Mouse (Mus musculus) frontal cortex, postnatal 14 days (tissue): ENCODE measurements around the gene Bend5.

Experiments used
- DNase-seq, 2 experiments: peaks; one replicate each; pipeline ENCODE4 v3.0.0; 2022; ENCODE audit warnings: low spot score in 2 of 2

Gene Bend5

DNA sequence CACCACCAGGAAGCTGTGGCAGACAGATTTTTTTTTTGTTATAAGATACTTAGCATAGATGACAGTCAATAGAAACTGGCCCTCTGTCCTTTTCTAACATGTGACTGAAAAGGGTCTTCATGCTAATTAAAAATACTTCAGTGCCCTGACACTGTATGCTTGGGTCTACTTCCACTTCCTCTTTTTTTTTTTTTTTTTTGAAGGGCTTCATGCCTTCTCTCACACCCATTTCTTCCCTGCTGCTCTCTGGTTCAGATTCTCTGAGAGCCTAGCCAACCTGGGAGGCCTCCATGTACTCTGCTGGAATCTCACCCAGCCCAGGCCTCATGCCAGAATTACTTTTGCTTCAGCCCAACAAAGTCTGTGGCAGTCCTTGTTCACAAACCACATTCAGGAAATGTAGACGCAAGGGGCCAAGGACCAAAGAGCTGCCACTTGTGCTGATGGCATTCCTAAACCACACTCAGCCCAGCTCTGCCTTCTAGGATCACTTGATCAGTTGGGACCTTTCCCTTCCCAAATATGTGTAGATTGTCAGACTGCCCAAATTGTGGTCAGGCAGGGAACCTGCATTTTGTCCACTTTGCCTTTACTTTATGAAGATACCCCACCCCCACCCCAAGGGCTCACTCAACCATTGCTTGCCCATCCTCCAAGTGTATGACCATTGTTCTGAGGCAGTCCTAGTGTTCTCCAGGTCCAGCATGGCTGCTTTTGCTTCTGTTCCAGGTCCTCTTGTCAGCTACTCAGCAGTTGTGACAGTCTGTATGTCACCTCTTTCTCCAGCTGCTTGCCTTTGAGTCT is 27.8 kb downstream of the Bend5 start:
- no peak for DNase-seq

DNA sequence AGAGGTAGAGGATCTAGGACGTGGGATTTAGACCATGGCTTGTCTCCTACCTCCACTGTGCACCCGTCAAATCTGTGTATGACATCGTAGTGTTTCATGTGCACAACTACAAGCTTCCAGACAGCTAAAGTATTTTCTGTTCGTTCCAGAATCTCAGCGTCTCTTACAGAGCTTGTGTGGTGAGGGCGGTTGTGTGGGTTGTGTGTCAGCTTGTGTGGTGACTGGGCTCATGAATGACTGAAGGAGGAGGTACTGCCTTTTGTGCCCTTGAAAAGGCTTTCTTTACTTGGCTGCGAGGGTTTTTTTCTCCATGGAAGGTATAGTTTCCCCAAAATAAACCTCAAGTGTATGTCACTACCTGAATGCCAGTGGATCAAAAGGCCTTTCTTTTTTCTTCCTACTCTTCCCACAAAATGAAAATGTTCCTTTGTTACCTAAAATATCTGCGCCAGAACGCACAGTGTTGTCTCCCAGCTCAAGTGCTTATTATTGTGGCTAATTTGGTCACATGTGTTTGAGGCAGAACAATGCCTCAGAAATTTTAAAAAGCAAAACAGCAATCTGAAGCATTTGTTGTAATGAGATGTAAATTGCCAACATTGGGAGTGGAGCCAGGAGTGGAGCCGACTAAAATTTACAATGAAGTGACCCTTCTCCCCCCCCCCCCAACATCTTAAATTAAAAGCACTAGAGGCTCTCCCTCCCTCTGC is 29.3 kb downstream of the Bend5 start:
- no peak for DNase-seq

DNA sequence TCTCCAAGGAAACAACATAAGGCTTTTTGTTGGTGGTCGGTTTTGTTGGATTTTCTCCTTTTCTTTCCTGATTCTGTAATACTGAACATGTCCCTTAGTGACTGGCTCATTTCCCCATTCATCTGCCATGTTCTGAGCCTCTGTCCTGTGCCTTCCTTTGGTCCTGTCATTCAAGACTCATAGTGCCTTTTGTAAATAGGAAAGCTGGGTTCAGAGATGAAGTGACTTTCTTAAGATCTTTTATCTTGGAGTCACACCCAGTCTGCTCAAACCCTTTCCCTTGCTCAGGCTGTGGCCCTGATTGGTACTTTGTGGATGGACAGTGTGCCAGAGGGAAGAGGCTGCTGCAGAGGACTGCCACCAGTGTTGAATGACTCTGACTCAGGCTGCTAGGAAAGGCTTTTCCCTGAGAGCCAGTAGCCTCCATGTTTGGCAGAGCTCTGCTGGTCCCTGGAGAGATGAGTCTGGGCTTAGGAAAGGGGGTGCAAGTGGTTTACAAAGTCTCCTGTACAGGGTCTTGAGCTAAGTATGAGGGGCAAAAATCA is 29.9 kb downstream of the Bend5 start:
- DNase-seq: no peak

DNA sequence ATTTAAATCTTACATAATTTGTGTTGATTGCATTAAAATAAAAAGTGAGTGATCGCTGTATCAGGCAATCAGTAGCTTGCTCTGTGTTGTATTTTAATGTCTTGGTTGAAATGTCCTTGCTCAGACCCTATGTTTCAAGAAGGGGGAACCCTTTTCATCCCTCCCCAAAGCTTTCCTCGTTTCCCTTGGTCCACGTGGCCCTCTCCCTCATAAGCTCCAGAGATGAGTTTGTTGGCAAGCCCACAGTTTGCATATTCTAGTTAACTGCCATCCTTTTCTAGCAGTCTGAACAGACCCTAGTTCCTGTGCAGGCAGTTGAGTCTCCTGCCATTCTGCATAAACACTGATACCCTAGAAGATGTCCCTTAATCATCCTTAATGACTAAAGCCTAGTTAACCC is 33.1 kb downstream of the Bend5 start:
- no peak for DNase-seq

DNA sequence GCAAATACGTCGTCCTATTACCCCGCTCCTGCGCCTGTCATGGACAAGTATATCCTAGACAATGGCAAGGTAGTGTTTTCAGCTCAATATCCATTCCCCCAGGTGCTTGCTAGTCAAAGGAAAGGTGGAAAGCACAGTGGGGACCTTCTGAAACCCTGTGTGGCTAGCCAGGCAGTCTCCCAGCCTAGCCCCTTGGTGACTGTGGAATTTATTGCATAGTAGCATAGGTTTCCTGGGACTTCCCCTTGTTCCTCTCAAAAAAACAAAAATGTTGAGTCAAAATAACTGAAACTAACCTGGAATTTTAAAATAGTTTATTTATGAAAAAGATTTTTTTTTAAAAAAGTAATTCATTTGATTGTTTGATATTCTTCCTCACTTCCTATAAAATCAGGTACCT is 33.8 kb downstream of the Bend5 start:
- DNase-seq: no peak

DNA sequence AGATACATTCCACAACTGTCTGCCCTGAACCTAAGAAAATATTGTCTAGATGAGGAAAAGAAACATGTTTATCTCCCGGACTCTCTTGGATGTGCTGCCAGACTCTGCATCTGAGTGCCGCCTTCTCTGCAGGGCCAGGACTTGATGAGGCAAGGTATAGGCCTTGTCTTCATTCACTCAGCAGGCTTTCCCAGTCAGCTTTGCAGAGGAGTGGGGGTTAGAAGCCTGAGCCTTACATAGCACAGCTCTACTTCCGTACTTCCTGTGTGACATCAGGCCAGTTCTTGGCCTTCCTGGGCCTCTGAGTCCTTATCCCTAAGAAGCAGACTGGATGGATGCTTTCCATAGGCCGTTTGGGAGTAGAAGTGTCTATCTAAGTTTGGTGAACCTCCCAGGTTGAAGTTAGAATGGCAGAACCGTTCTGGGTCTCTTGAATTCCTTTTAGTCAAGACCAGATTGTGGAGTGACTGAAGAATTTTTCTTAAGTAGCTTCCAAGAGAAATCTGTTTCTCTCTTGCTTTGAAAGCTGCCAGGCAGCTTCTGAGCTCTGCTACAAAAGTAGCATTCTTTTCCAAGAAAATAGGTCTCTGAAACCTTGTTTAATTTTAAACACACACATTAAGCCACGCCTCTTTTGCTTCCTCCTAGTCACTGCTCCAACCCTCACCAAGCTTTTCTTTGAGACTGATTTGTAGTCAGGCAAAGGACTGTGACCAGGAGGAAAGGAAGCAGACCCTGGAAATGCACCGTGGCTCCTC is 34.8 kb downstream of the Bend5 start:
- no peak for DNase-seq

DNA sequence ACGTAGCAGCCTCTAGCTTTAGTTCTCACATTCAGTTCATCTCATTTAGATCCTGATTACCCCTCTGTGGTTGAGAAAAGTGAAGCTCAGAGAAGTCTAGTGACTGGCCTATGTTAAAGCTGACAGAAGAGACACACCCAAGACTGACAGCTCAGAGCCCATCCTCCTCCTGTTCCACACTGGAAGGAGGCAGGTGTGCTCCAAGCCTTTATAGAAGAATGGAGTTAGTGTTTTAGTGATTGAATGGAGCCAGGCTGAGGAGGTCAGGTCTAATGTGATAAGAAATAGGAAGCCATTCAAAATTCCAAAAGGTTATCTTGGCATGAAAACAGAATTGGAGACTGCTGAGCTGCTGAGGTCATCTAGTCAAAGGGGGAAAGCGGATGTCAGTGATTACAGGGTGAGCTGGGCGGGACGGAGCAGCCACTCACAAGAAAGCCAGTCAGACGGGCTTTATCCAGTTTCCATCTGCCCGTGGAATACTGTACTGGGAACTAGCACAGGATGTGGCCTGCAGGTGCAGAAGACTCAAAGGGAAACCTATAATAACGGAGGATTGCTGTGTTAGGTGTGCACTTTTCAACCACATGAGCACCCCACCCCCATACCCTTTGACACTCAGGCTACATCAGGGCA is 36.6 kb downstream of the Bend5 start:
- no peak for DNase-seq

DNA sequence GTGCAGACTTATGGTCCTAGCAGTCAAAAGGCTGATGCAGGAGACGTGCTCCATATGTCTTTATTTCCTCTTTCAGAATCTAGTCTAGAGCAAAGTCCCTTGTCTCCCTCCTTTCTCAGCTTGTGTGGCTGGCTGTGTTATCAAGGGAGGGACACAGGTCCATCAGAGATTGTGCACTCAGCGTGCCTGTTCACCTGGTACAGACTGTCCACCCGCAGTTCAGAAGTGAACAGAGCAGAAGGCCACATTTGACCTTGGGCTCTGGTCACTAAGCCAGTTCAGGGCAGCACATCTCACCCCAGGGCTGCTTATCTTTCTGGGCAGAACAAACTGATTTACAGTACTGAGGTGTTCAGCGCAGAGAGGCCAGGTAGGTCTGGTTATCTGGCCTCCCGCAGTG is 37.4 kb downstream of the Bend5 start:
- no peak for DNase-seq

DNA sequence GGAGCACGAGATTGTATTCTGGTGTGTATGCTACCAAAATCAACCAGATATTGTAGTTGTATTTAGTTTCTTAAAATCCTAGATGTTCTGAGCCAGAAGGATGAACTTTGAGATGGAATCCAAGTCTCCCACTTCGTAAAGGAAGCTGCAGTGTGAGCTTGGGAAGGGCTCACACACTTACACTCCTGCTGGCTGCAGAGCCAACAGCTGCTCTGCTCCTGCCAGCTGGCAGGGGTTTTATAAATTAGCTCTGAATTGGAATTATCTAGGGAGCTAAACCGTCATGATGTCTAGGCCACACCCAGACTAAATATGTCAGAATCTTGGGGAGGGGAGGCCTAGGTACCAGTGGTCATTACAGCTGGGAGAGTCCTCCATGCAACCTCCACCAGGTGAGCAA is 38.5 kb downstream of the Bend5 start:
- DNase-seq: no peak

DNA sequence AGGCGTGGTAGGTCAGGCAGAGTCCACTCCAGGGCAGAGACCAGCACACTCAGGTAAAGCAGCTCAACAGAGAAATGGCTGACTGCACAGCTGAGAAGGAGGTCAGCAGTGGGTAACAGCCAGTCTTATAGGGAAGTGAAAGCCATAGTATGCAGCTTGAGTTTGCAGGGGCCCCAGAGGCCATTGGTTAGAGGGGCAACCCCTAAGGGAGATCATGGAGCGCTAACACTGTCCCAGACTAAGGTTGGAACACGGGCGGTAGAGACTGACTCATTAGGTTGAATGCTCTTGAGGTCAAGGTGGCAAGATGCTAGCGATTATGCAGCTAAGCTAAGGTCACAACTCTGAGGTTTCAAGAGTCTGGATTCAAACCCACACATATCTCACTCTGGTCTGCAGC is 40.8 kb downstream of the Bend5 start:
- DNase-seq: no peak

DNA sequence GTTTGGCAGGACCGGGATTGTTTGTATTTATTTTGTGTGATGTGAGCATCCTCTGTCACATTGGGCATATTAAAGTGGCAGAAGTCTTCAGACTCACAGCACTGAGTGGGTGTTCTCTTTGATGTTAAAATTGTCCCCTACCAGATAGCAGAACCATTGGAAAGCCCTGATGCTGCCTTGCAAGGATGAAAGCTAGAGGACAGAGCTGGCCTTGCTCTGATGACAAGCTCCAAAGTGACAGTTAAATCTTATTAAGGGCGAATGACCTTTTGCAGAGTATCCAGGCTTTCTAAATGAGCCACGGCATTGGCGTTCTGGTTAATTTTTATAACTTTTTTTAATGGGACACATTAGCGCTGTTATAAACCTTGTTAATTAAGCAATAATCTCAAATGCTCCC is 42.8 kb downstream of the Bend5 start:
- no peak for DNase-seq

DNA sequence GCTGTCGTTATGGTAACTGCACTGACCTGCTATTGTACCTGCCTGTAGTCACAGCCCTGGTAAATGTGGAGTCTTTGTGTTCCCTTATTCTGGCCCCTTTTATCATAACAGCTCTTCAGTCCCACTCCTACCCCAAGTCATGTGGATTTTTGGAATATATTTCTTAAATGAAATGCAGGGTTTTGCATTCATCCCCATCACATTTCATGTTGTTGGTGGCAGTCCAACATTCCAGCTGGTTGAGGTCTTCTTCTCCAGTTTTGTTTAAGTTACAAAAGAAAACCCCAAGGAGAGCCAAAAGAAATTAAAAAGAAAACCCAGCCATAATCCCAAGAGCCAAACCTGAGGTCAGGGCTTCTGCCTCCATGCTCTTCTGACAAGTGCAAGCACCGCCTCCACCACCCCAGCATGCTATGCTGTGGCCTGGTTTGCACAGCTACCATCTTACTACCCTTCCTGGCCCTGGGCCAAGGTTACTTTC is 52.5 kb downstream of the Bend5 start:
- DNase-seq: no peak

DNA sequence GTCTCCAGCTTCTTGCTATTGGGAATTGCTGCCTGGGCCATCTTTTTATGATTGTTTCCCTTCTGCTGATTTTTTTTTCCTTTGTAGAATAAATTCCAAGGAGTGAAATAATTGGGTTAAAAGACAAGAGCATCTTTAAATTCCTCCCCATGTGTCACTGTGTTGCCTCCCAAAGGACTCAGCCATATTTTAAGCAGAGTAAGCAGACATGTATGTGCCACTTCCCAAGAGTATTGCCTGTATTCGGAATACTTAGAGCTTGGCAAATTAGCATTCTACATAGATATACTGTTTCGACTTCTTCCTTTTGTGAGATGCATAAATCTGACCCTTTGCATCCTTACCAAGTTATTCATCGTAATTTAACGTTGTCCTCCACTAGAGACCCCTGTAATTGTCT is 53.0 kb downstream of the Bend5 start:
- DNase-seq: no peak

DNA sequence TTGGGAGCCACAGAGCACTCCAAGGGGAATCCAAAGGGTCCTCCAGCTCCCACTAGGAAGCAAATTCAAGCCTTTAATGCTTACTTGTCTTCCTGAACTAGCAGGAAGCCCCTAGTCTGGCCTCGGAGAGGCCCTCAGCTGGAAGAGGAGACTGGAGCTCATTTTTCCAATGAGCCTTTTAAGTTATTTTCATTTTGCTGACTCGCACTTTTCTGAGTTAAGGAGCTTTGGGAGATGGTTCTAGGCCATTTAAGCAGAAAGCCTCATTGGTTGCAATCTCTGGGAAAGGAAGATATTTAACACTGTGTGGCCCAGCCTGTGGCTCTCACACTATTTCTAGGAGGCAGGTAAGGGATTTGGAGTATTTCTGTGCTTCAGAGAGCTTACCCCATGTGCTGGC is 55.0 kb downstream of the Bend5 start:
- DNase-seq: no peak

DNA sequence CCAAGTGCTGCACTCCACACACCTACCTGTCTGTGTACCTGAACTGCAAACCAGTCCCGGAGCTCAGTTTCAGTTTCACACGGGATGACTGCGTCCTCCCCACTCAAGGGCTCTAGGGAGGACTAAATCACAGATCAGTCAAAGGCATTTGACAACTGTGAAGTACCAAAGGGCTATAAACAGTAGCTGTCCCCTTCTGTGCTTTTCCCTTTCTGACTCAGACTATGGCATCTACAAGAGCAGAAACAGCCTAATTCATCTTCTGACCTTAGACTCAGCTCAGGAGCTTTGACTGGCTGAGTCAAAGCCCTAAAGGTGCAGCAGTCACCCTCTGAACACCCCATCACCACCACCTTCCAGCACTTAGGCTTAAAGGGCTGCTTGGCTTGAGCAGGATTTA is 56.9 kb downstream of the Bend5 start:
- no peak for DNase-seq

DNA sequence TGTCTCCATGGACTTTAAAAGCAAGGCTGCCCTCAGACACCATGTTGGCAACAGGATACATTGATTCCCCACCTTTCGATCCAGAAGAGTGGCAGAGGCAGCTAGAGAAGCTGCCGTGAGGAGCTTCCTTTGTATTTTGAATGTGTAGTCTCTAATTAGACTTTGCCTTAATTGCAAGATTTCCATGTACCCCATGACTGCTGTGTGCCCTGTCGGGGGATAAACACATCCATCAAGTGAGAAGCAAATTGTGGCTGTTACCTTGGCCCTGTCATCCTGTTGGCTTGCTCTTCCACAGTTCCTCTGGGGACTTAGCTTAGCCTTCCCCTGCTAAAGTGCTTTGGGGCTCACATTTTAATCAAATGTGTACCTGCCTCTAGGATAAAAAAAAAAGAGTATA is 57.7 kb downstream of the Bend5 start:
- no peak for DNase-seq

DNA sequence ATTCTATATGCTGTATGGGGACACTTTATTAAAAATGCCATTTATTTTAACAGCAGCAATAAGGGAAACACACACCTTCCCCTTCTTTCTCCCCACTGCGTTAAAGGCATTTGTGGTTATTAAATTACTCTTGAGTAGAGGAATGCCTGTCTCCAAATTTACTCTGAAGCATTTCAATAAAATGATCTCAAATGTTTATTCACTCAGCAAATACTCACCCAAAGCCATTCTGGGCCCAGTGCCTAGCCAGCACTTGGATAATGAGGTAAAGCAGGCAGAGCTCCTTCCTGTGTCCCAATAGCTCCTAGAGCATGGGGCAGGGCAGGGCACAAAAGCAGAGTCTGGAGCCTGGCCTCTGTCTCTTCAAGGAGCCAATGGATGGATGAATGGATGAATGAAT is 58.2 kb downstream of the Bend5 start:
- no peak for DNase-seq

DNA sequence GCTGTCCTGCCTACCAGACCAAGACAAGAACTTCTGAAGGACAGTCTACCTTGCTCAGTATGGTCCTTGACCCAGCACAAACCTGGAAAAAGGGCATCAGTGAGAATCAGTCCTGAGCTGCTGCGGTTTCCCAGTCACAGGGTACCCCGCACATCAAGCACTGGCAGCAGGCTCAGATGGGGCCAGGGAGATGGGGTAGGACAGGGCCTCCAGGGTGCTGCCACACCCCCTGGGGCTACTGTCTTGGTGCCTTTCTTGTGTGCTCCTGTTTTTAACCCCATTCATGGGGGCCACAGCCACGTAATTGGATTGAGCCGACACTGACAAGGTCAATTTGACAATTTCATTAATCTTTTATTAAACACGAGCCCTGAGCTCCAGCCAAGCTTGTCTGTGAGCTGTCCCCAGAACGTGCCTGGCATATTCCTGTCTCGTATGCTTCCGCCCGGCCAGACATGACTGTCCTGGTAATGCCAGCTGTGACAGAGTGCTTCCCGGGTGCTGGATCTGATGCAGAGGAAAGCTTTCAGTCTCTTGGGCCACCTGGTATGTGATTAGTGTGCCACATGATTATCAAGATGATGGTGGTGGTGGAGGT is 60.7 kb downstream of the Bend5 start:
- no peak for DNase-seq

DNA sequence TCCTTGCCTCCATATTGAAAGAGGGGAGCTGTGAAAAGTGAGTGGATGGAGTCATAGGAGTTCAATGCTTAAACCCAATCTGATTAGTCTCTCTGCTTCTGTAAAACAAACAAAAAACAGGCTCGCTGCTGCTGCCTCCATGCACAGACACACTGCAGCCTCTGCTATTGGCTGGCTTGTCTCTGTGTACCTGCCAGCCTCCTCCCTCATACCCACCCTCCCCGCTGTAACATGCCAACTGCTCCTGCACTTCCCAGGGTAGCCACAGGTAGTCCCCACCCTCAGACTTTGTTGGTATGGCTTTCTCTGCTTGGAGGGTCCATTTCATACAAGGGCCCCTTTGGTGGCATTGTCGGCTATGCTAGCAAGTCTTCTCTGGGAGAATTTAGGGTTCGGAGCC is 62.7 kb downstream of the Bend5 start:
- DNase-seq: no peak

DNA sequence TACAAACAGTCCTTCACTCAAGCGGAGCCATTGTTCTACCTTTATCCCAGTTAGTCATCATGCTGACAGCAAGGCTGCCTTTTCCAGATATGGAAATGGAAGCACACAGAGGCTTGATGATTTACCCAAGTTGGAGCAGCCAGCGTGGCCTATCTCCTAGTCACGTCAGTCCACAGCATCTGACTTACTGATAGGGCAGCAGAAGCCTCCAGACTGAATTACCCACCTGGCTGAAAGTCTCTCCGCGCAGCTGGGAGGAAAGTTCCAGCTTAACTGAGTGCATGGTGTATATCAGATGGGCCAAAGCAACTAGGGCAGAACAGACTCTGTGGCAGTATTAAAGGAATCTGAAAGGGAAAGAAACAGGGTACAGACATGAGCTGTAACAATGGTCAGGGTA is 68.7 kb downstream of the Bend5 start:
- DNase-seq: no peak

DNA sequence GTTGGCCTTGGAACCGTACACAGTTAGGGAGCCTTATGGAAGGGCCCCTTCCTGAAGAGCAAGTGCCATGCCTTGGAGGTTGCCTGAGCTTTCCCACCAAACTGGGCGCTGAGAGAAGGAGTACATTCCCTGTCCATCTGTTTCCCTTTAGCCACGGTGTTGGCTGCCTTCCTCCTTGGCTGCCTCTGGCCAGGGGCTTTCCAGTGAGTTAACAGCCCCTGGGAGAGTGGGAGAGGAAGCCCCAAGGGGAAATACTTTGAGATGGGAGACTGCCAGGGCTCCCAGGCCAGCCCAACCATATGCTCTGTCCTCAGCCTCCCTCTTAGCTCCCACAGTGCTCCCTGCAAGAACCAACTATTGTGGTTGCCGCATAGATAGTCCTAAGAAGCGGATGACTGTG is 70.4 kb downstream of the Bend5 start:
- DNase-seq: no peak

DNA sequence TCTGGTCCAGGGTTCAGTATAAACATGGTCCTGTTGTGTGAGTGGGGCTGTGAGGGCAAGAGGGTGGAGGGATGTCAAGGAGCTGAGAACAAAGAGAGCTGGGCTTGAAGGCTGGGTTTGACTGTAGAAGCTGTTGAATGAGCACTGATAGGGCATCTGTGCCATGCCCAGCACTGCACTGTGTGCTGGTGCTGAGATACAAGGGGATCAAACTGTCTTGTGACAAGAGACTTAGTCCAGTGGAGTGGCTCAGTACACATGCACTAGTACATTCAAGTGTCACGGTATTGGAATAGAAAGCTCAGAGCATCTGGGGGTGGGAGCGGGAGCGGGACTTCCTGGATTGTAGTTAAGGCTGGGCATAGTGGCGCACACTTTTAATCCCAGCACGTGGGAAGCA is 71.4 kb downstream of the Bend5 start:
- no peak for DNase-seq
